Mouse (Mus musculus): ENCODE data around the gene Dclk1. TPM values are rescaled to one million over a fixed set of nuclear protein-coding genes. Genes with fewer than 3 reads are reported as not detected.
A peak's percentile ranks its signal among the peaks of the same experiment; 100 is the strongest.

The Dclk1 gene
- polyA plus RNA-seq, 1 experiment from 2014 or later: 256 TPM

- no peak overlapping the region for H3K4me2 ChIP-seq (replicated peaks)
- H3K4me3 ChIP-seq (replicated peaks; ENCODE audit: low read length): no peak overlapping the region
- H3K9me3 ChIP-seq (ENCODE audit: control insufficient read depth, low read length): no peaks in the 10 kb centered on the region
- H3K4me1 ChIP-seq (replicated peaks; ENCODE audit: control insufficient read depth, insufficient read depth, low read length): peaks cover 59% of the 10 kb centered on the region
- no peaks in the 10 kb centered on the region for H3K36me3 ChIP-seq (replicated peaks; ENCODE audit: control insufficient read depth, insufficient read depth)
- H3K27me3 ChIP-seq (ENCODE audit: control insufficient read depth, insufficient read depth, low read length): no peaks in the 10 kb centered on the region
- no peak overlapping the region for H3K9ac ChIP-seq
- peak overlapping the region; percentile 49 for H3K27ac ChIP-seq
- ATAC-seq (ENCODE audit: low FRiP score): no peak
- DNase-seq (ENCODE audit: low spot score): no peak
- 22% methylated on average over 3 of the region's 3 CpGs for WGBS
Measured at GRCm38 (mm10) chr3:55419334-55419733, 177.2 kb downstream of the Dclk1 start.

DNA sequence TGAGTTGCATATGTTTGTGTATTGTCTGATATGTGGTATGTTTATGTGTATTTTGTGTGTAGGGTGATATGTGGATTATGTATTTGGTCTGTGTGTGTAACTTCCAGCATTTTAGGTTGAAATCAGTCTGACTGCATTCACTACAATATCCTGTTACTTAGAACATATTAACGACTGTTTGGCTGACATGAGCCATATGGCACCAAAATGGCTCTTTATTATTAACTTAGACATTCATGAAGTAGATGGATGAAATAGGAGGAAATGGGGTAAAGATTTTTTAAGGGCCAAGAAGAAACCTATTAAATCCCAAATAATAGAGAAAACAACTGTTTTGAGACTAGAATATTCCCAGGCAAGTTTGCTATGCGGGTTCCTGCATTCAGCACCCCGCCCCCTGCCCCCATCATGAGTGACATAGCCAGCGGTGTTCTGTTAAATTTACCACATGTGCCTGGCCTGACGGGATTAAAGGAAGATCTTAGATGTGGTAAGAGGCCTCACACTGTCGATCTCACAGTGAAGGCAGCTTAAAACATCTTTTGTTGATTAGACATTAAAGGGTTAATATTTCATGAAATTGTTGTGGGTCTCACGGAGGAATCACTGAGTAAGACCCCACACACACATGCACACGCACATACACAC lies 178.4 kb downstream of the Dclk1 start:
- Histone ChIP-seq H3K4me3 (replicated peaks; ENCODE audit: low read length) (no peak overlapping the region), H3K27me3 (ENCODE audit: control insufficient read depth, insufficient read depth, low read length) (no peaks in the 10 kb centered on the region), H3K9me3 (ENCODE audit: control insufficient read depth, low read length) (no peaks in the 10 kb centered on the region), H3K9ac (0 out of 2 replicates have a peak overlapping the region, but pooled peaks have one; percentile 0), H3K4me2 (replicated peaks) (no peak overlapping the region), H3K36me3 (replicated peaks; ENCODE audit: control insufficient read depth, insufficient read depth) (no peaks in the 10 kb centered on the region), H3K27ac (no peak overlapping the region), H3K4me1 (replicated peaks; ENCODE audit: control insufficient read depth, insufficient read depth, low read length) (peaks cover 55% of the 10 kb centered on the region)
- ATAC-seq (ENCODE audit: low FRiP score) (no peak), DNase-seq (ENCODE audit: low spot score) (no peak)
- 42% methylated on average over 8 of the region's 8 CpGs for WGBS

GRCm38 (mm10) chr3:55423640-55424397 lies 181.7 kb downstream of the Dclk1 start:
- ATAC-seq (ENCODE audit: low FRiP score) (peak; percentile 91), DNase-seq (ENCODE audit: low spot score) (peak; percentile 74)
- Histone ChIP-seq H3K27me3 (ENCODE audit: control insufficient read depth, insufficient read depth, low read length) (no peaks in the 10 kb centered on the region), H3K4me2 (replicated peaks) (peak overlapping the region; percentile 32), H3K4me1 (replicated peaks; ENCODE audit: control insufficient read depth, insufficient read depth, low read length) (peaks cover 45% of the 10 kb centered on the region), H3K27ac (peak overlapping the region; percentile 81), H3K36me3 (replicated peaks; ENCODE audit: control insufficient read depth, insufficient read depth) (no peaks in the 10 kb centered on the region), H3K9me3 (ENCODE audit: control insufficient read depth, low read length) (no peaks in the 10 kb centered on the region), H3K9ac (peak overlapping the region; percentile 14; the same call in 1 of the 2 replicates), H3K4me3 (replicated peaks; ENCODE audit: low read length) (no peak overlapping the region)
- 9% methylated on average over 11 of the region's 11 CpGs for WGBS

GRCm38 (mm10) chr3:55430022-55430549 lies 187.9 kb downstream of the Dclk1 start:
- H3K27me3 ChIP-seq (ENCODE audit: control insufficient read depth, insufficient read depth, low read length): no peaks in the 10 kb centered on the region
- H3K36me3 ChIP-seq (replicated peaks; ENCODE audit: control insufficient read depth, insufficient read depth): no peaks in the 10 kb centered on the region
- 80% methylated on average over 2 of the region's 2 CpGs for WGBS
- no peaks in the 10 kb centered on the region for H3K9me3 ChIP-seq (ENCODE audit: control insufficient read depth, low read length)
- H3K4me2 ChIP-seq (replicated peaks): no peak overlapping the region
- H3K4me3 ChIP-seq (replicated peaks; ENCODE audit: low read length): no peak overlapping the region
- no peak overlapping the region for H3K9ac ChIP-seq
- H3K27ac ChIP-seq: no peak overlapping the region
- DNase-seq (ENCODE audit: low spot score) (no peak), ATAC-seq (ENCODE audit: low FRiP score) (no peak)
- H3K4me1 ChIP-seq (replicated peaks; ENCODE audit: control insufficient read depth, insufficient read depth, low read length): 0 out of 2 replicates have a peak, but pooled peaks cover under 1% of the 10 kb centered on the region

- Histone ChIP-seq H3K27me3 (ENCODE audit: control insufficient read depth, insufficient read depth, low read length) (no peaks in the 10 kb centered on the region), H3K27ac (no peak overlapping the region), H3K4me3 (replicated peaks; ENCODE audit: low read length) (no peak overlapping the region), H3K9ac (no peak overlapping the region), H3K9me3 (ENCODE audit: control insufficient read depth, low read length) (no peaks in the 10 kb centered on the region), H3K4me1 (replicated peaks; ENCODE audit: control insufficient read depth, insufficient read depth, low read length) (no peaks in the 10 kb centered on the region), H3K4me2 (replicated peaks) (no peak overlapping the region), H3K36me3 (replicated peaks; ENCODE audit: control insufficient read depth, insufficient read depth) (no peaks in the 10 kb centered on the region)
- DNase-seq (ENCODE audit: low spot score) (no peak), ATAC-seq (ENCODE audit: low FRiP score) (no peak)
- 83% methylated on average over 3 of the region's 3 CpGs for WGBS
Measured at GRCm38 (mm10) chr3:55431223-55431622, 189.1 kb downstream of the Dclk1 start.

DNA sequence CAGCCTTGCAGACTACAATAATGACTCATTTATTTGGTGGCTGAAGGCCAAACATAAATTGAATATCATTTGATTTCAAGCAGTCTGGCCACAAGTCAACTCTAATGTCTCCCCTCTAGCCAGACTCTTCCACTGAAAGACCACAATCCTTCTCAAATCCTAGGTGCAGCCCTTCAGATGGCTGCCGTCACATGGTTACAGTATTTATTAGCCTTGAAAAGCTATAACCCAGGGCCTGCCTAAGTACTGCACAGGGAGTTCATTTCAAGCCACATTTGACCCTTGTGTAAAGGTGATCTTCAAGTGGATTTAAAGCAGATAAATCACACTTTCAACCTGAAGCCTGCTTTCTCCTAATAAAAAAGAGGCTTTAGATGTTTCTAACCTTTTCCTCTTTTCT lies 192.1 kb downstream of the Dclk1 start:
- H3K9me3 ChIP-seq (ENCODE audit: control insufficient read depth, low read length): no peaks in the 10 kb centered on the region
- H3K27ac ChIP-seq: no peak overlapping the region; the same call in 1 of the 2 replicates
- WGBS: 57% methylated on average over 1 of the region's 1 CpGs
- DNase-seq (ENCODE audit: low spot score) (no peak), ATAC-seq (ENCODE audit: low FRiP score) (no peak)
- no peaks in the 10 kb centered on the region for H3K4me1 ChIP-seq (replicated peaks; ENCODE audit: control insufficient read depth, insufficient read depth, low read length)
- no peak overlapping the region for H3K4me2 ChIP-seq (replicated peaks)
- H3K27me3 ChIP-seq (ENCODE audit: control insufficient read depth, insufficient read depth, low read length): no peaks in the 10 kb centered on the region
- no peak overlapping the region for H3K9ac ChIP-seq
- no peak overlapping the region for H3K4me3 ChIP-seq (replicated peaks; ENCODE audit: low read length)
- H3K36me3 ChIP-seq (replicated peaks; ENCODE audit: control insufficient read depth, insufficient read depth): no peaks in the 10 kb centered on the region

DNA sequence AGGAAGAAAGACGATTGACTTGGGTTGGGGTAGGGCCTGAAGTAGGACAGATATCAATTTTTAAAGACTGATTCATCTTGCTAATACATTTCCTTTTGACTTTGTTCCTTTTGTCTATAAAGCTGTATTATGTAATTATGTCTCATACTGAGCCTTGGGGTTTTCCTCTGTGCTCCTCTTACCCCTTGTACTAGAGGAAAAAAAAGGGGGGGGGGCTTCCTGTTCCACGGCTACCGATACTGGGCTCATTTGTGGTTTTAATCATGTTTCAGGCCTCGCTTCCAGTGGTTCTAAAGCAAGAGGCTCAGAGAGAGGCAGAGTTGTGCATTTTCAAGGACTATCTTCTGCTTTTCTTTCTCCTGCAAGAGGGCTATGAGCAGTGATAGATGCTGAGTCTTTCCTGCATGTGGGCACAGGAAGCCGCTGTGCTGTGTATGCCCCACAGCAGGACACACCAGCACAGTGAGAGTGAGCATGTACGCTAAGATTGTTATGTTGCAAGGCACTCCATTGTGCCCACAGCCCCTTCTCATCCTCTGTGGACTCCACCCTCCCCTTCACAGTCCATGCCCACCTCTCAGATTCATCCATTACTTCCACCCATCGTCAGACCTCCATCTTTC lies 196.8 kb downstream of the Dclk1 start:
- H3K9ac ChIP-seq: no peak overlapping the region
- H3K4me3 ChIP-seq (replicated peaks; ENCODE audit: low read length): no peak overlapping the region
- no peak overlapping the region for H3K4me2 ChIP-seq (replicated peaks)
- no peak overlapping the region for H3K27ac ChIP-seq
- DNase-seq (ENCODE audit: low spot score) (no peak), ATAC-seq (ENCODE audit: low FRiP score) (no peak)
- 82% methylated on average over 7 of the region's 7 CpGs for WGBS
- no peaks in the 10 kb centered on the region for H3K36me3 ChIP-seq (replicated peaks; ENCODE audit: control insufficient read depth, insufficient read depth)
- no peaks in the 10 kb centered on the region for H3K27me3 ChIP-seq (ENCODE audit: control insufficient read depth, insufficient read depth, low read length)
- no peaks in the 10 kb centered on the region for H3K9me3 ChIP-seq (ENCODE audit: control insufficient read depth, low read length)
- H3K4me1 ChIP-seq (replicated peaks; ENCODE audit: control insufficient read depth, insufficient read depth, low read length): 0 out of 2 replicates have a peak, but pooled peaks cover 5% of the 10 kb centered on the region

DNA sequence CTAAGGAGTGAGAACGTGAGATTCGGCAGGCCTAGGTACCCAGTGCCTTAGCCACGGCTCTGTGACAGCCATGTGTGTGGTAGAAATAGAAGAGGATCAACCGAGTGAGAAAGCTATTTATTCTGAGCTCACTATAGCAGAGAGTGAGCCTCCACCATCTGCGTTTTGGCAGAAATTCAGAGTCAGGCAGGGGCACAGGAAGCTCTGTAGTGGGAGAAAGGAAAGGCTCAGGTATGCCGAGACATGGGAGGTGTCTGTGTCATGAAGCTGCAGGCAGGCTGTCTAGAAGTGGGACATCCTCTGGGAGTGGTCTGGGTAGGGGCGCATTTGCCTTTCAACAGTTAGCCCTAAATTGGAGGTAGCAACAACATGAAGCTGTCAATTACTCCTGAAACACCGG lies 198.2 kb downstream of the Dclk1 start:
- Histone ChIP-seq H3K27ac (peak overlapping the region; percentile 48), H3K4me2 (replicated peaks) (no peak overlapping the region), H3K36me3 (replicated peaks; ENCODE audit: control insufficient read depth, insufficient read depth) (no peaks in the 10 kb centered on the region), H3K4me1 (replicated peaks; ENCODE audit: control insufficient read depth, insufficient read depth, low read length) (0 out of 2 replicates have a peak, but pooled peaks cover 5% of the 10 kb centered on the region), H3K27me3 (ENCODE audit: control insufficient read depth, insufficient read depth, low read length) (no peaks in the 10 kb centered on the region), H3K9me3 (ENCODE audit: control insufficient read depth, low read length) (no peaks in the 10 kb centered on the region), H3K9ac (no peak overlapping the region), H3K4me3 (replicated peaks; ENCODE audit: low read length) (no peak overlapping the region)
- 66% methylated on average over 8 of the region's 8 CpGs for WGBS
- DNase-seq (ENCODE audit: low spot score): peak; percentile 29
- ATAC-seq (ENCODE audit: low FRiP score): no peak

DNA sequence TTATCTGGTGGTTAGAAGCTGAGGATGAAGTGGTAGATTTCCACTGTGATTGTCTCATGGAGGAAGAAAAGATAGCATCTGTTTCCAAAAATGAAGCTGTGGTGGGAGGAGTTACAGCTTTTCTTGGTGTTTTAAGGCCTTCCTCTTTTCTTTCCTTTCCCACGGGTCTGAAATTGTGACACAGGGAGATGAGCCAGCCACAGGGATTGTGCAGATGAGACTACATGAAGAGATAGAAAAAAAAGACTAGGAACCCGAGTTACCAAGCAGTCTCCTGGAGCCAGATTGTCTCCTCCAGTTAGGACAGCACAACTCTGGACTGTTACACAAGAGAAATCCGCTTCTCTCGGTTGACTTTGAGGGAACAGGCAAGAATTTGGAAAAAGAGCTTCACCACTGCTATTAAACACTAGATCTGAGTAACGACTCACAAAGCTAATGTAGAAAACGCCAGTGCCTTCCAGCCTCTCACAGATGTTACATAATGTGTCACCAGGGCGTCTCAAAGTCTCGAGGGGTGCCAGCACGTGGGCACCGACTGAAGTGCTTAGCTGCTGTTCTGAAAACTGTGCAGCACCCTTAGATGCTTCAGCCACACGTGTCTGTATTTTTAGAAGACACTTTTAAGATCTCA lies 200.0 kb downstream of the Dclk1 start:
- 0 out of 2 replicates have a peak, but pooled peaks cover 5% of the 10 kb centered on the region for H3K4me1 ChIP-seq (replicated peaks; ENCODE audit: control insufficient read depth, insufficient read depth, low read length)
- H3K9me3 ChIP-seq (ENCODE audit: control insufficient read depth, low read length): no peaks in the 10 kb centered on the region
- H3K4me3 ChIP-seq (replicated peaks; ENCODE audit: low read length): no peak overlapping the region
- WGBS: 82% methylated on average over 11 of the region's 11 CpGs
- ATAC-seq (ENCODE audit: low FRiP score) (no peak), DNase-seq (ENCODE audit: low spot score) (no peak)
- H3K27me3 ChIP-seq (ENCODE audit: control insufficient read depth, insufficient read depth, low read length): no peaks in the 10 kb centered on the region
- H3K36me3 ChIP-seq (replicated peaks; ENCODE audit: control insufficient read depth, insufficient read depth): no peaks in the 10 kb centered on the region
- no peak overlapping the region for H3K9ac ChIP-seq
- no peak overlapping the region for H3K4me2 ChIP-seq (replicated peaks)
- H3K27ac ChIP-seq: no peak overlapping the region

Measured in hindbrain, embryonic 14.5 days (tissue).